23 mouse cellular contexts compared by ENCODE assay signal in the genomic region with DNA sequence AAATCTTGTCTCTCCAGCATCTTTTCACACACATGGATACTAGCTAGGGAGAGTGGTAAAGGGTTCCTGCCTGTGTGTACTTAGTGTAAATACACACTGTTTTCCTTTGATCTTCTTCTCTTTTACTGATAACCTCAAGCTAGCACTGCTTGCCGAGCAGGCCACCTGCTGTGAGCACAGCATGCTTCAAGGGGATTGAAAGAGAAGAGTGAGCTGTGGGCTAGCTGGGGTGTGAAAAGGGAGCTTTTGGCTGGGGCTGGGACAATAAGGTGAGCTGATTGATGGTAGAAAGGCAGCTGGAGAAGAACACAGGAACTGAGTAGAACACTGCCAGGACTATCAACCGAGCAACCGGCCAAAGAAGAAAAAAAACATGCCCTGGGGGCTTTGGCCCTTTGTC.
A peak's percentile ranks its signal among the peaks of the same experiment; 100 is the strongest.
DNase-seq lines count a peak whose midpoint lies in the region; ATAC-seq lines count a peak whose summit lies in the region.
"Had no signal": no experiment of that assay in that cellular context is flagged by ENCODE, and none has a peak within 500 bp of the region (broad histone marks: within the 10 kb centered on the region; RNA-seq: fewer than 3 reads in every experiment).

No protein-coding gene starts in this region.

- no peak overlapping the region for H3K27ac ChIP-seq in hindbrain, embryonic 11.5 days (ENCODE audit: low read depth, low read length)
- no peak overlapping the region for H3K27ac ChIP-seq in hindbrain, embryonic 14.5 days
- H3K27ac ChIP-seq in forebrain, embryonic 14.5 days (ENCODE audit: low read depth, low read length) = no peak overlapping the region
- H3K27ac ChIP-seq: forebrain, embryonic 13.5 days; heart, embryonic 13.5 days; hindbrain, embryonic 15.5 days; limb, embryonic 13.5 days; liver, embryonic 12.5 days; midbrain, embryonic 12.5 days had no signal

- H3K27me3 ChIP-seq in hindbrain, embryonic 11.5 days (ENCODE audit: control insufficient read depth, insufficient read depth, low read length) = no peaks in the 10 kb centered on the region
- H3K27me3 ChIP-seq in hindbrain, embryonic 14.5 days (ENCODE audit: control insufficient read depth, insufficient read depth, low read length) = no peaks in the 10 kb centered on the region
- H3K27me3 ChIP-seq in forebrain, embryonic 14.5 days (replicated peaks; ENCODE audit: control insufficient read depth, insufficient read depth, low read length) = peaks cover 5% of the 10 kb centered on the region; the same call in 1 of the 2 replicates
- H3K27me3 ChIP-seq: heart, embryonic 13.5 days; hindbrain, embryonic 15.5 days; limb, embryonic 13.5 days; liver, embryonic 12.5 days had no signal

- no peaks in the 10 kb centered on the region for H3K4me1 ChIP-seq in hindbrain, embryonic 11.5 days (replicated peaks; ENCODE audit: control insufficient read depth, insufficient read depth, low read length)
- peaks cover 14% of the 10 kb centered on the region; the same call in 1 of the 2 replicates for H3K4me1 ChIP-seq in hindbrain, embryonic 14.5 days (replicated peaks; ENCODE audit: control insufficient read depth, insufficient read depth, low read length)
- peaks cover 3% of the 10 kb centered on the region; the same call in 1 of the 2 replicates for H3K4me1 ChIP-seq in forebrain, embryonic 14.5 days (ENCODE audit: control insufficient read depth, insufficient read depth, low read length)
- H3K4me1 ChIP-seq: liver, embryonic 12.5 days had no signal

- no peak overlapping the region for H3K4me3 ChIP-seq in hindbrain, embryonic 11.5 days (ENCODE audit: low read depth, low read length)
- H3K4me3 ChIP-seq in hindbrain, embryonic 14.5 days (replicated peaks; ENCODE audit: low read length) = no peak overlapping the region
- no peak overlapping the region for H3K4me3 ChIP-seq in forebrain, embryonic 14.5 days (ENCODE audit: low read depth, low read length)
- H3K4me3 ChIP-seq: forebrain, embryonic 13.5 days; heart, embryonic 13.5 days; hindbrain, embryonic 15.5 days; limb, embryonic 13.5 days; liver, embryonic 12.5 days; midbrain, embryonic 12.5 days had no signal

- no peak overlapping the region for H3K9ac ChIP-seq in hindbrain, embryonic 11.5 days (ENCODE audit: low read depth, low read length)
- H3K9ac ChIP-seq in hindbrain, embryonic 14.5 days = no peak overlapping the region
- no peak overlapping the region for H3K9ac ChIP-seq in forebrain, embryonic 14.5 days (ENCODE audit: low read length)
- H3K9ac ChIP-seq: forebrain, embryonic 13.5 days; heart, embryonic 13.5 days; hindbrain, embryonic 15.5 days; limb, embryonic 13.5 days; liver, embryonic 12.5 days; midbrain, embryonic 12.5 days had no signal

- DNase-seq in hindbrain, embryonic 11.5 days (ENCODE audit: low spot score) = peak; percentile 10
- DNase-seq in hindbrain, embryonic 14.5 days (ENCODE audit: low spot score) = no peak
- DNase-seq in thymus, postnatal 0 days (ENCODE audit: low spot score) = peak; percentile 22
- no peak for DNase-seq in thymus, postnatal 25 days
- DNase-seq in embryo, embryonic 11 days = peak; percentile 35
- DNase-seq in forebrain, embryonic 14.5 days (ENCODE audit: low spot score) = no peak
- DNase-seq in adrenal gland, postnatal 36 days = no peak
- DNase-seq: adrenal gland, postnatal 25 days; cerebellum, adult 11-12 months; heart, adult 18-20 months; heart, postnatal 14 days; kidney, postnatal 4 days; lung, adult 18-20 months; lung, postnatal 10 days; thymus, adult 2 months had no signal

- H3K36me3 ChIP-seq in hindbrain, embryonic 11.5 days (ENCODE audit: control insufficient read depth, insufficient read depth, low read length) = no peaks in the 10 kb centered on the region
- no peaks in the 10 kb centered on the region for H3K36me3 ChIP-seq in hindbrain, embryonic 14.5 days (replicated peaks; ENCODE audit: control insufficient read depth, insufficient read depth)
- H3K36me3 ChIP-seq in forebrain, embryonic 14.5 days (ENCODE audit: control insufficient read depth, insufficient read depth, low read length) = no peaks in the 10 kb centered on the region
- H3K36me3 ChIP-seq: G1E; heart, embryonic 13.5 days; hindbrain, embryonic 15.5 days; limb, embryonic 13.5 days; liver, embryonic 12.5 days; midbrain, embryonic 12.5 days had no signal

- WGBS in hindbrain, embryonic 11.5 days = 9% methylated on average over 3 of the region's 3 CpGs
- 7% methylated on average over 3 of the region's 3 CpGs for WGBS in hindbrain, embryonic 14.5 days
- WGBS in forebrain, embryonic 14.5 days = 0% methylated on average over 3 of the region's 3 CpGs

- no peak overlapping the region for H3K4me2 ChIP-seq in hindbrain, embryonic 11.5 days (replicated peaks; ENCODE audit: low read depth, low read length)
- H3K4me2 ChIP-seq in hindbrain, embryonic 14.5 days (replicated peaks) = no peak overlapping the region
- H3K4me2 ChIP-seq in forebrain, embryonic 14.5 days (ENCODE audit: low read length) = no peak overlapping the region
- H3K4me2 ChIP-seq: forebrain, embryonic 13.5 days; heart, embryonic 13.5 days; hindbrain, embryonic 15.5 days; limb, embryonic 13.5 days; liver, embryonic 12.5 days; midbrain, embryonic 12.5 days had no signal

- H3K9me3 ChIP-seq in hindbrain, embryonic 11.5 days (ENCODE audit: control insufficient read depth, low read length) = no peaks in the 10 kb centered on the region
- no peaks in the 10 kb centered on the region for H3K9me3 ChIP-seq in hindbrain, embryonic 14.5 days (ENCODE audit: control insufficient read depth, low read length)
- H3K9me3 ChIP-seq in forebrain, embryonic 14.5 days (replicated peaks; ENCODE audit: control insufficient read depth, low read length) = no peaks in the 10 kb centered on the region
- H3K9me3 ChIP-seq: forebrain, embryonic 13.5 days; G1E; heart, embryonic 13.5 days; hindbrain, embryonic 15.5 days; limb, embryonic 13.5 days; liver, embryonic 12.5 days; midbrain, embryonic 12.5 days had no signal

- ATAC-seq in hindbrain, embryonic 11.5 days (ENCODE audit: low FRiP score) = no peak
- no peak for ATAC-seq in hindbrain, embryonic 14.5 days (ENCODE audit: low FRiP score)
- no peak for ATAC-seq in forebrain, embryonic 14.5 days
- ATAC-seq: CD4-positive, CD25-positive, alpha-beta regulatory T cell, adult 4 months; forebrain, embryonic 13.5 days; liver, embryonic 12.5 days had no signal

Comparison
In these comparisons a context has a peak if more than half of its experiments do, and no peak if none do; other contexts are left out.
1. DNase-seq: peak in hindbrain, embryonic 11.5 days (single experiment), thymus, postnatal 0 days (single experiment) and embryo, embryonic 11 days (single experiment); none in hindbrain, embryonic 14.5 days (single experiment), thymus, postnatal 25 days (single experiment), forebrain, embryonic 14.5 days (single experiment) and adrenal gland, postnatal 36 days (0 of 2).